Comparison of ENCODE assay signal across 8 mouse cellular contexts in the genomic region with DNA sequence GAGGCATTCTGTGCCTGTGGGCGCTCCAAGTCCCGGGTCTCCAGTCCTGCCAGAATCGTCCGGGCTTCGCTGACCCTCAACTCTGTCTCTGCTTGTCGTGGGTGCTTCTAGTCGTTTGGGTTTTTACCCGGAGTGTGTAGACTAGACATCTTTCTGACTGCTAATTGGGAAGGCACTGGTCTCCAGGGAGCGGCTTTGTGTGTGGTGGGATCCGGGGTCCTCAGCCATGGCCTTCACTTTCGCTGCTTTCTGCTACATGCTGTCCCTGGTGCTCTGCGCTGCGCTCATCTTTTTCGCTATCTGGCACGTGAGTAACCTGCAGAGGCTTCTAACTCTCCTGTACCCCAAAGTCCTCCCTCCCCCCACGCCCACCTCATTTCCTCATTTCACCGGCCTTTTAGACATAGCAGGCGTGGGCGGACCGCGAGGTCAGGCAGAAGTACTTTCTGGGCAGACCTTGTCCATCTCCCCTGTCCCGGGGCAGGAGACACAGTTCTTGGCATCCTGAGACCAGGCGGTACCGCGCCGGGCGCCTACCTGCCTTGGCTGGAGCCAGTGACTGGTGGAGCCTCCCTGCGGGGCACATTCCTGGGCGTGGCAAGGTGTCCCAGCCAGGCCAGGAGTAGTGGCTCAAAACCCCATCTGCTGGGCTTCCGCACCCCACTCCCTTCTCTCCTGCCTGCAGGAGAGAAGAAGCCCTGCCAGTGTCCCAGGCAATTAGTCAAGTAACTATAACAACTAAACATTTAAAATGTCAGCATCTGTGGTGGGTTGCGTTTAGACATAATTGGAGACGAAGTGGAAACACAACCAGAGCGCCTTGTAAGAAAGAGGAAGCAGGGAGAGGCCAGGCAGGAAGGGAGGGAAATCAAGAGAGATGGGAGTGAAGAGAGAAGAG. TPM values are rescaled to one million over a fixed set of nuclear protein-coding genes. Genes with fewer than 3 reads are reported as not detected.
DNase-seq lines count a peak whose midpoint lies in the region; ATAC-seq and TF ChIP-seq lines count a peak whose summit lies in the region.

No protein-coding gene starts in this region.

- H3ac ChIP-seq in myocyte (ENCODE audit: control insufficient read depth, insufficient read length) = no peak overlapping the region

- DNase-seq in kidney, adult 9 months = no peak
- peak; percentile 29 for DNase-seq in Muller cell, postnatal 12 days (ENCODE audit: inconsistent ontology term)
- peak; percentile 13 to 27 for DNase-seq in kidney, postnatal 4 days
- no peak for DNase-seq in yolk sac, embryonic 10.5 days (ENCODE audit: low spot score)
- no peak for DNase-seq in gastrocnemius, adult 18-20 months (ENCODE audit: low spot score)

- no peaks in the 10 kb centered on the region for H3K9me3 ChIP-seq in kidney, embryonic 15.5 days (replicated peaks)

- peaks cover 66% of the 10 kb centered on the region for H3K27me3 ChIP-seq in kidney, embryonic 15.5 days
- no peaks in the 10 kb centered on the region for H3K27me3 ChIP-seq in myocyte (ENCODE audit: control insufficient read depth, insufficient read depth, insufficient read length)

- H3K4me3 ChIP-seq in kidney, embryonic 15.5 days (replicated peaks) = peak overlapping the region; percentile 57
- peak overlapping the region; percentile 37 for H3K4me3 ChIP-seq in embryonic fibroblast, embryonic 13.5 days (ENCODE audit: insufficient read depth, low read length)
- H3K4me3 ChIP-seq in myocyte = peak overlapping the region; percentile 0

- H3K36me3 ChIP-seq in kidney, embryonic 15.5 days = no peaks in the 10 kb centered on the region
- H3K36me3 ChIP-seq in myocyte (ENCODE audit: control insufficient read depth, insufficient read depth) = no peaks in the 10 kb centered on the region

- peaks cover 25% of the 10 kb centered on the region for H3K4me1 ChIP-seq in kidney, embryonic 15.5 days
- no peaks in the 10 kb centered on the region for H3K4me1 ChIP-seq in embryonic fibroblast, embryonic 13.5 days (ENCODE audit: control insufficient read depth, insufficient read depth, low read length)

- no peak for TF ChIP-seq POLR2A in embryonic fibroblast, embryonic 13.5 days (IDR thresholded peaks at IDR 0.05; ENCODE audit: low read depth, low read length)
- no peak for TF ChIP-seq POLR2A in myocyte (IDR thresholded peaks at IDR 0.05; ENCODE audit: insufficient read length, low read depth)

- no peak for TF ChIP-seq CTCF in embryonic fibroblast, embryonic 13.5 days (IDR thresholded peaks at IDR 0.05; ENCODE audit: borderline replicate concordance, insufficient read depth, low read length)

- H3K9ac ChIP-seq in kidney, embryonic 15.5 days = peak overlapping the region; percentile 62; the same call in 1 of the 2 replicates

- H3K27ac ChIP-seq in kidney, embryonic 15.5 days = no peak overlapping the region
- no peak overlapping the region for H3K27ac ChIP-seq in embryonic fibroblast, embryonic 13.5 days (ENCODE audit: insufficient read depth, low read length)

- peak; percentile 26 for ATAC-seq in kidney, embryonic 15.5 days (replicated peaks; ENCODE audit: low FRiP score)

- peak overlapping the region; percentile 99 for H3K4me2 ChIP-seq in kidney, embryonic 15.5 days
- peak overlapping the region; percentile 78 for H3K4me2 ChIP-seq in myocyte (ENCODE audit: low read depth)

- H3K79me2 ChIP-seq in myocyte (ENCODE audit: control insufficient read depth, insufficient read depth) = no peaks in the 10 kb centered on the region

- WGBS in kidney, embryonic 15.5 days = 3% methylated on average over 33 of the region's 33 CpGs

TF ChIP-seq in myocyte, 11 proteins besides CTCF, POLR2A, EP300 and RAD21:
- TF ChIP-seq SRF (IDR thresholded peaks at IDR 0.05; ENCODE audit: control insufficient read depth, insufficient read length, low read depth) (no peak), MAX (IDR thresholded peaks at IDR 0.05; ENCODE audit: low read depth) (no peak), TCF3 (IDR thresholded peaks at IDR 0.05; ENCODE audit: insufficient read length, low read depth) (no peak), USF1 (IDR thresholded peaks at IDR 0.05; ENCODE audit: low read depth) (no peak), POLR2AphosphoS2 (IDR thresholded peaks at IDR 0.05; ENCODE audit: insufficient read length, low read depth) (no peak)
TF ChIP-seq in myocyte: peak in this region for 0.

RNA-seq across cellular contexts. Expression of a gene that starts 1.0 kb away (rescaled TPM):
- polyA plus RNA-seq in kidney, embryonic 15.5 days (2015; fragmentation: Nextera tagmentation; extraction: Ambion mirVana) = 0.10 TPM in 1 of 2 replicates, not detected in the other
- not detected in 2 replicates for polyA plus RNA-seq in embryonic fibroblast, embryonic 13.5 days (2011; ENCODE audit: insufficient read length, low read depth, missing spikeins)
- 0.37 TPM for polyA plus RNA-seq in myocyte (2012; fragmentation: generic; extraction: Trizol)
- total RNA-seq in gastrocnemius, adult 18-20 months (2021) = not detected

Comparison
In these comparisons a context has a peak if more than half of its experiments do, and no peak if none do; other contexts are left out.
1. DNase-seq: peak in Muller cell, postnatal 12 days (single experiment) and kidney, postnatal 4 days (2 of 2); none in kidney, adult 9 months (single experiment), yolk sac, embryonic 10.5 days (single experiment) and gastrocnemius, adult 18-20 months (single experiment).
2. H3K4me3 ChIP-seq: peak in every context shown above with its lines; median percentile 57 in kidney, embryonic 15.5 days; 37 in embryonic fibroblast, embryonic 13.5 days; 0 in myocyte.